Mouse (Mus musculus) lung, postnatal 0 days (tissue): ENCODE measurements around the gene Usp3.

Experiments used
- CTCF ChIP-seq: IDR thresholded peaks from 2 replicates; pipeline ENCODE4 v1.5.1; 2016; ENCODE audit warnings: antibody characterized with exemption, mild to moderate bottlenecking
- EP300 ChIP-seq: IDR thresholded peaks from 2 replicates; pipeline ENCODE4 v1.6.1; 2016; ENCODE audit warnings: antibody characterized with exemption, mild to moderate bottlenecking, control low read depth

GRCm38 (mm10) chr9:66512351-66512671 lies 80.6 kb downstream of the Usp3 start:
- peak; percentile 10; the same call in 1 of the 2 replicates for TF ChIP-seq CTCF
- TF ChIP-seq EP300: no peak
